Mouse (Mus musculus): Measurements from ENCODE around the gene Nup107.

Gene Nup107

DNA sequence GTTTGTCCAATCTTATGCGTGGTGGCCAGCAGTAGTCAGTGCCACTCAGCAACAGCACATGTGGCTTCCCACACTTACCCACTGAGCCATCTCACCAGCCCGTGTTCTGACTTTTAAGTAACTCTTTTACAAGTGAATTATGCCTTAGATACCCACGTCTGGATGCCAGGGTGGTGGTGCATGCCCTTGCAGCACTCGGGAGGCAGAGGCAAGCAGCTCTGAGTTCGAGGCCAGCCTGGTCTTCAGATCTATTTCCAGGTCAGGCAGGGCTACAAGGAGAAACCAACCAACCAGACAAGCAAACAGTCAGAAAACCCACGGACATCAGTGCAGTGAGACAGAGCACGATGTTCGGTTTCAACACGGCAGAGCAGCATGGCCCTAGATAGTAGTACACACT lies 9.4 kb upstream of the Nup107 start:
- no peak for DNase-seq

DNA sequence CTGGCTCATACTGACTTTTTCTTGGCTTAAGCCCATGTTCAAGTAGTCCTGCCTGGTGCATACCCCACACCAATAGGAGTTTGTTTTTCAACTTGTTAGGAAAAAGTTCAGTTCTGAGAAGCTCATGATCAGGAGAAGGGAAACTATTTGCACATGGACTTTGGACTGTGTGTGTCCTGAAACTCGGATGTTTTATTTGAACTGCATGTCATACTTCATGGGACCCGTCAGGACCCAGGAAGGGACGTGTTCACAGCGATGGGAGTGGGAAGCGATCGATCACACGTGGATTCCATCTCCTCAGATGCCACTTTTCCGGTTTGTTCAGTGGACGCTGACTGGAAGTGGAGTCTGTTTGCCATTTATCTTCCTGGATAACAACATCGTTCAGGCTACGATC lies 7.3 kb upstream of the Nup107 start:
- no peak for DNase-seq

DNA sequence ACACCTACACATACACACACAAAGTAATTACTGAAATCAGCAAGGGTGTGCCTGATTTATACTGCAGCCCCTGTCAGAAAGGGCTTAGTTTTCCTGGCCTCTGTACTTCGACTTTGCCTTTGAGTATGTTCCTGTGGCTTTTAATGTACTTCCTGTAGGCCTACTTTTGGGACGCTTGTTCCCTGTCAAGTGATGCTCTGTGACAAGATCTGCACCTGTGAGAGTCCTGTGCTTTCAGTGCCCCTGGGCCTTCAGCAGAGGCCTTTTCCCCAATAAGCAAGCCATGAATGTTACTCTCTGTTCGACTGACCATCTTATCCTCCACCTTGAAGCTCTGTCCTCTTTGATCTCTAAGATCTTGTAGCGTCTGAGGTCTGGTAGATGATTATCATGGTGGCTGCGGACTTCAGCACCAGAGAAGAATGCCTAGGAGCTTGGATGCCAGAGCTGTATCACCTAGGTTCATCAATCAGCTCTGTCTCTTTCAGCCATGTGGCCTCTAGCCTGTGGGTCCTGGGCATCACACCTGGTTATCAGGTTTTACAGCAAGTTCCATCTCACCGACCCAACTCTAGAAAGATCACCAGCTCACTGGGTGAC lies 6.0 kb upstream of the Nup107 start:
- no peak for DNase-seq

DNA sequence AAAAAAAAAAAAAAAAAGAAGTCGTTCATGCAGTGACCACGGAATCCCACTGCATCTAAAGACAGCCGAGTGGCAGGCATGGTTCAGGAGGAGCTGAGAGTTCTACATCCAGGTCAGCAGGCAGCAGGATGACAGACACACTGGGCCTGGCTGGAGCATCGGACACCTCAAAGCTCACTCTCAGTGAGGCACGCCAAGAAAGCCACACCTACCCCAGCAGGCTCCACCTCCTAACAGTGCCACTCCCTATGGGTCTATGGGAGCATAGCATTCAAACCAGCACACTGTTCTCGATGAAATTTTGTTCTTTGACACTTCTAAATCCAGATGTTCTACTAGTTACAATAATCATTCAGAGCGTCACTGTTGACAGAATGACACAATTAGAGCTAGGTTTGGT lies 5.2 kb upstream of the Nup107 start:
- DNase-seq: no peak

DNA sequence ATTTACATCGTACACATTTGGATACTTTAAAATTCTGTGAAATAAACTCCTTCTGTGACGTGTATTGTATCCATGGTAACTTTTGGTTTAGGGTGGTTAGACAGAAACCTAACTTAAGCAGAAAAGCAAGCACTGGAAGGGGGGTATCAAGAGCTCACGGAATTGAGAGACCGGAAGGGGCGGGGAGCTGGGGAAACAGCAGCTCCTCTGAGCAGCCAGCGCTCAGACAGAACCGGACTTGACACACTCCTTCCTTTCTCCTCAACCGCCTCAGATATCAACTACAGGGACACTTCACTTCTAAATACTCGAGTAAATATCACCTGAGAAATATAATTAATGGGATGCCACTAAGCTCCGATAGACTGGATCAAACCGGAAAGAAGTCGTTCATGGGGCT lies 4.6 kb upstream of the Nup107 start:
- DNase-seq: no peak

DNA sequence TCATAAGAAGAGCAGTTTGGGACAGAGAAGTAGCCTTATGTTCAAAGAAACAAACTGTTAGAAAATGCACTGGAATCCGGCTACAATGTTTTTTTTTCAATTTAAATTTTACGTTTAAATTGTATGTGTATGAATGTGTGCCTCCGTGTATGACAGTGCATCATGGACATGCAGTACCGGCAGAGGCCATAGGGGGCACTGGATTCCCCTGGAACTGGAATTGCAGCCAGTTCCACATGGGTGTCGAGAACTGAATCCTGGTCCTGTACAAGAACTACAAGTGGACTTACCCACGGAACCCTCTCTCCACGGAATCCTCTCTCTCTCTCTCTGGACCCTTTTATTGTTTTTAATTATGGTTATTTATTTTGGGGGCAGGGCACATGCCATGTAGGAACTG lies 3.7 kb upstream of the Nup107 start:
- DNase-seq: peak; percentile 33

DNA sequence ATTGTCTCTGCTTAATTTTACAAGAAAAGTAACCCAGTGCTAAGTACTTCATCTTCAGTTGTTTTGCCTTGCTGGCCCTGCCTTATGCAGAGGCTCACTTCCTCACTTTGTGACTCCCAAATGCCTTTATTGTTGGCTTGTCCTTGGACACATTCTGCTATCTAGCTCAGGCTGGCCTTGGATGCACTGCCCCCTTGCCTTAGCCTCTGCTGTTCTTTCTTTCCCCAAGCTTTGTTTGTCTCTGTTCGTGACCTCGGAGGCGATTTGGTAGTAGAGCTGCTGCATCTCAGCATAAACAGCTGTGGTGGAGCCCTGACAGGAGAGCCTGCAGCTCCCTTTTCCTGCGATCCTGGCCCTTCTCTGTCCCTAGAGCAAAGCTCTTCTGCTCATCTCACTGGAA lies 2.7 kb upstream of the Nup107 start:
- no peak for DNase-seq

DNA sequence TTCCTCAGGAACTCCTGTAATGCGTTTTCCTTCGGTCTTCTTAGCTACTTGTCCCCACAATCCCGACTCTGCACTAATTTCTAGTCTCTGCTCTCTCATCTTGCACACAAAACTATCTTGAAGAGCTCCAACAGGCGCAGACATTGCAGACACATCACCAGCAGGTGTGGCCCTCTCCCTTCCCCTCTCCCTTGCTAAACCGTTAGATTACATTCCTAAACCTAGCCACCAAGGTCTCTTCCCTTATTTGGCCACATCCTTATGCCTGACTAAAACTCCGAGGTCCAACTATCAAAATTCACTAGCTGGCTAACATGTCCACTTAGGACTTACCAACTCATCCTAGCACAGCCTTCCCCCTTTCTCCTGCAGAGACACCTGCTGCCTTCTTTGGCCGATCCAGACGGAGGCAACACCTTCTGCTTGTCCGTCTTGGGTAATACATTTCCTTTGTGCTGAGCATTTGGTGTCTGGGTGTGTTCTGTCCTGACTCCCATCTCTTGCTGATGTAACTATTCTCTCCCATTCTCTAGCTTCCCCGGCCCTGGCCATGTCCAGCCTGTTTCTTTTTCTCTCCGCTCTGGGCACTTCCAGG lies 1.0 kb upstream of the Nup107 start:
- DNase-seq: no peak

DNA sequence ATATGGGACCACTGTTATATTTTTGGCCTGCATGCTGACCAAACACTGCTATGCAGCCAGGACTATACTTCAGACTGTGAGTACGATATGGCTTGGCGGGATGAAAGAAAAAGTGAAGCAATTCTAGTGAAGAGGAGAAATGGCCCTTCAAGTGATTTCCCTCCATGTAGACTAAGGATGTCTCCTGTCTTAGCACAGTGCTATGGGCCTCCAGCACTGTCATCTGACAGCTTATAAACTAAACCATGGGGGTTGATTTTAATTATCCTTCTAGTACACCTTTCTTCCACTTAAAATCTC lies 1.4 kb downstream of the Nup107 start:
- no peak for DNase-seq

DNA sequence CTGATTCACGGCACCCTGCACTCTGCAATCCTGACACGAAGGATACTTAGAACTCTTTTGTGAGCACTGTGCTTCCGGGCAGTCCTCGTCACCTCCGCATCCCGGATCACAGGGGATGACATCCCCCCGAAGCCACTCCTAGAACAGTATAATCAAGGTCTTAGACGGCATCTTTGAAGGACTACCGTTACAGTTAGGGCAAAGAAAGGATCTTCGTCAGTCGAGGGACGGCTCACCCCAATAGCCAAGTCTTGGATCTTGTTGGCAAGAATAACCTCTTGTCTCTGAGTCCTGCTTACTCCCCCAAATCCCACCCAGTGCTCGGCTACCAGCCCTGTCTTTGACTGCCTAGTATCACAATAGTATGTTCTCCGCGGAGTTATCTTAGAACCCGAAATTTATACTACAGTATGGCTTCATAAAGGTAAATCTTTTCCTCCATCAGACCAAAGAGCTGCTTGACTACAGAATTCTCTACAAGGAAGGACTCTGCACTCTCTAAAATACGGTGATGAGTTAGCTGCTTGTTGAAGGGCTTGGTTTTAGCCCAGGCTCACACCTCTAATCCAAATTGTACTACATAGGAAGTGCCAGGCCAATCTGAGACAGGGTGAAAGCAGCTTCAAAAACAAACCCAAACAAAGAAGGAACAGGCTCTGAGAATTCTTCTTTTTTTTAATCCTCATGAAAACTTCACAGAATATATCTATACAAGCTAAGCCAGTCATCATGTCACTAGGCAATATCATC lies 1.9 kb downstream of the Nup107 start:
- DNase-seq: no peak

DNA sequence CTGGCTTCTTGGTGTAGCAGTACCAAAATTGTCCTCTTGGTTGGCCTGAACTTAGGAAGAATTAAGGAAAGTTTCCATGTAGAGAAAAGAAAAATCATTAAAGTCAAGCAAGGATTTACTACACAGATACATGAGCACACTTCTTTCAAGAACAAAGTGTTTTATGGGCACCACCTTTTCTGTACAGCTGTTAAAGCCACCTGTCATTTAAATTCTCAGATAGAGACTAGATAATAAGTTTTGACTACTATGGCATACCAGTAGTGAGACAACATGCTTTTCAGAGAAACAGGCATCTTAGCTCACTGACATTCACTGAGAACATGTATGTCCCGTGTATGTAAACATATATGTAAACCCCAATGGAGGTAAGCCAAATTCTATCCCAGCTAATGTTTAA lies 2.5 kb downstream of the Nup107 start:
- DNase-seq: no peak

DNA sequence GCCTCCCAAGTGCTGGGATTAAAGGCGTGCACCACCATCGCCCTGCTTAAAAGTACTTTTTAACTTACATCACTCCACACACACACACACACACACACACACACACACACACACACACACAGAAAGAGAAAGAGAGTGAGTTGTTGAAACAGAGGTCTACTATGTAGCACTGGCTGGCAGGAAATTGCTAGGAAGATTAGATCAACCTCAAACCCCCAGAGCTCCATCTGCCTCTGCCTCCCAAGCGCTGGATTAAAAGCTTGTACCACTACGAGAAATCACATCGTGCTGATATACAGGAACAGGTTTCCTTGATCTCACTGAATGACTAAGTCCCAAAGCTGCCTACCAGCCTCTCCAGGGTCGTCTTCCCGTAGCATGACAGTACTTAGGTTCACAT lies 7.9 kb downstream of the Nup107 start:
- DNase-seq: no peak

DNA sequence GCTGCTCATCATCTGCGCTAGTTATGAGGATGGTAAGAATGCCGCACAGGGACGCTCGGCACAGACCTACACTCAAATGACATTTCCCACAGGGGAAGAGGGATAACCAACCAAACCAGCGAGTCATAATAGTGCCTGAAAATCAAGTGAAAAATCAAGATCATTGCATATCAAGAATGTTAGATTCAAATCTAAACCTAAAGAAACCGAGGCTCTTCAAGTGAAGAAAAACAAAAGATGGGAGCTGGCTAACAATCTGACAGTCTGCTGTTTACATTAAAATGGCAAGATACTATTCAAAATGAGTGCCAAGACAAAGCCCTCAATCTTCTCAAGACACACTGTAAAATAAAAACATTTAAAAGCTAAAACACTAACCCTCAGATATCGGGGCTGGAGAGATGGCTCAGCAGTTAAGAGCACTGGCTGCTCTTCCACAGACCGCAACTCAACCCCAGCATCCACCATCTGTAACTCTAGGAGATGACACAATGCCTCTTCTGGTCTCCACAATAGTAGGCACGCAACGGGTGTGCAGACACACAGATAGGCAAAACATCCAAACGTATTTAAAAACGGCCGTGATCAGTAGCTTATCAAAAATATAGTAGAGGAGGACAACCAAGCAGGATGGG lies 8.6 kb downstream of the Nup107 start:
- no peak for DNase-seq

DNA sequence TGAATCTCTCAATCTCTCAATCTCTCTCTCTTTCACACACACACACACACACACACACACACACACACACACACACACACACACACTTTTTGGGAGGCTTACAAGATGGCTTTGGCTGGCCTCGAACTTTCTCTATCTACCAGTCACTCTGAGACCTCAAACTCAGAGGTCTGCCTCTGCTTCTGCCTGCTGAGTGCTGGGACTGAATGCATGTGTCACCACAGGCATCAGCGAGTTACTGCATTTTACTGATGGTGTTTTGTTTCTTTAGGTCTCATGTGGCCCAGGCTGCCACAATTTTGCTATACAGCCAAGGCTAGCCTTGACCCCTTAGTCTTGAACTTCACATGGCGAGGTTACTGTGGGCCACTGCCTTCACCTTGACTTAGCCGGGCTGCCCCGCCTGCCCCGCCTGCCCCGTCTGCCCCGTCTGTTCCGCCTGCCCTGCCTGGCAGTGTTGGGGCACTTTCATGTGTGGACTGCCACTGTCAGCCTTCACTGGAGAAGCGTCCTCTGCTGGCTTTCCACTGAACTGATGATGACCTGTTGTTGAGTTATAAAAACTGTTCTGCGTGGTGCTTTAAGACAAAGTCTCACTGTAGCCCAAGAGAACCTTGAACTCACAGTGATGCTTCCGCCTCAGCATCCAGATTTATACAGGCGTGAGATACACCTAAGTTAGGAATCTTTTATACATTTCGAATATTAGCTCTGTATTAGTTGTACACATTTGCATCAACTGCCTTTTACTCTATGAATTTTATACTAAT lies 9.8 kb downstream of the Nup107 start:
- no peak for DNase-seq

DNA sequence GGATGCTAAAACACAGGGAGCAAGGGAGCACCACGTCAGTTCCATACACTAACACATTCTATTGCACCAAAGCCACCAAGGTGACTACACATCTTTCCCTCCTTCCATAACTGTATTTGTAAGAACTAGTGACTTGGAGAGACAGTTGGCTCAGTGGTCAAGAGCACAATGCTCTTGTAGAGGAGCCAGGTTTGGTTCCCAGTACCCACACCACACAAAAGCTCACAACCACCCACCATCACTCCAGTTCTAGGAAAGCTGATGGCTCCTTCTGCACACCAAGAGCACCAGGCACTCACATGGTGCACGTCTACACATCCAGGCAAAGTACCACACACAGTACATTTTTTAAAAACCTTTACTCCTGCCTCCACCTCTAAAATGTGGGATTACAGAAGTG lies 10.4 kb downstream of the Nup107 start:
- no peak for DNase-seq

DNA sequence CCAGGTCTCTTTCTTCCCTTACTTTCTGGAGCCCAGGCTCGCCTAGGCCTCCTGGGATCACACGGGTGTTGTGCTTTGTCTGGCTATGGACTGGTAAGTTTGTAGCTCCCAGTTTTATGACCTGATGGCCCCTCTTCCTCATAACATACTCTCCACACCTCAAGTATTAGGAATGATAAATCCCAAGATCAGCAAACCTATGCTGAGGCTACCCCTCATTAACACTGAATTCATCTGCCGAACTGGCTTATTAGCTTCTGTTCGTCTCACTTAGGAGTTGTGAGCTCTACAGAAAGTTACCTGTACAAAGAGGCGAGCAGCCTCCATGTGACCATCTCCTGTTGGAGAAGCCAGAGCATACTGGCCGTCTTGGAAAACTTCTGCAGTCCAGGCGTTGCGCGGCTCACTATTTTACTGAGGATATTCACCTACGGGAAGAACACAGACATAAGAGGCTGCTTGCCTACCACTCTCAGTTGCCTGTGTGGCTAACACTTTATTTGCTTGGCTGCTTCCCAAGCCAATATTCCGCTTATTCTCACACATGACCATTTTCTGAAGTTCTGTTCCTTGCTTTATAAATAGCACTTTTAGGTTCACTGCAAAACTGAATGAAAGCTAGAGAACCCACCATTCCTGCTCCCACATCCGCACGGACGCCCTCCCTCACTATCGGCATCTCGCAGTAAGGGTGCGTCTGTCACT lies 11.3 kb downstream of the Nup107 start:
- no peak for DNase-seq

DNA sequence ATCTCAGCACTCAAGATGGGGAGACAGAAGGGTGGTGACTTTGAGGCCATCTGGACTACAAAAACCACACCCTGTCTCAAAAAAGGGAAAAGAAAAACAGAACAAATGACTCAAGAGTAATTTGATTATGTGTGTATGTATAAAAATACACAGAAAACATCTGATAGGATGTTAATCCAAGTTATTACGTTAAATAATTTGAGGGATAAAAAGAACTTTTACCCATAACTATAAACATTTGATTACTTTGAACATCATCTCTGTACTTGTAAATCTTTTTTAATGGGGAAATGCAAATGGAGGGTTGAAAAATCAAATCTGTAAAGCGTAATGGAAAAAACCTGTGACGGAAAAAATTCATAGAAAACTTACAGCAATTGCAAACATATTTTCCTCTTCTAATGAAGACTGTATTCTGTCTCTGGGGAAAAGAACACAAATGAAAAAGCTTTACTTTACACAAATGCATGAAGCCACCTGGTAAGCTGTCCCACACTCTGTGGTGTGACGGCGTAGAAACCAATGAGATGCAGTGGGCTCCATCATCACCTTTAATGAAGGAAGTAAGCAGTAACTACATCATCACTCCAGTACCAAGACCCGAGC lies 12.1 kb downstream of the Nup107 start:
- DNase-seq: no peak

DNA sequence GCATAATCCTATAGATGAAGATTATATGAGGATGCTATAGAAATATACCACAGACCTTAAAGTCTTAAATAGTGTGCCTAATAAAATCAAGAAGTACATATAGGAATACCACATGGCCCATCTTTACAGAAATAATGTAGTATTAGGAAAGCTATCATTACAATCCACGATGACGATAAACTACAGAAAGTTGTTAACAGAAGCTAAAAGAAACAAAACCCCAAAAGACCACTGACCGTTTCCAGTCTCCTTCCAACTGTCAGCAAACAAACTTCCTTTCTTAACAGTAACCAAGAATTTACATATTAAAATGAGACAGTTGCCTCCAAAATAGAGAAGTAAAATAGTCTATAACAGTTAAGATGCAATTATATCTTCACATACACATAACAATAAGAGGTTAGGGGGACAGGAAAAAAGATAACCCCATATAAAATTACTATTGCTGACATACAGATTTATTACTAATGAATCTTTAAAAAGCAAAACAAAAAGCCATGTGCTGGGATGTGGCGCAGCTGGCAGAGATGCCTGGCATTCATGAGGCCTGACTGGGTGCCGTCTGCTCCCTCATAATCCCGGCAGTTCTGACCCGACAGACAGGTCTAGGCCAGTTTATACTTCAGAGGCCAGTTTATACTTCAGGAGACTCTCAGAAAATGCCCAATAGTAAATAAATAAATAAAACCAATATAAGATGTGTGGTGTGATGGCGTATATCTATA lies 12.8 kb downstream of the Nup107 start:
- DNase-seq: no peak

DNA sequence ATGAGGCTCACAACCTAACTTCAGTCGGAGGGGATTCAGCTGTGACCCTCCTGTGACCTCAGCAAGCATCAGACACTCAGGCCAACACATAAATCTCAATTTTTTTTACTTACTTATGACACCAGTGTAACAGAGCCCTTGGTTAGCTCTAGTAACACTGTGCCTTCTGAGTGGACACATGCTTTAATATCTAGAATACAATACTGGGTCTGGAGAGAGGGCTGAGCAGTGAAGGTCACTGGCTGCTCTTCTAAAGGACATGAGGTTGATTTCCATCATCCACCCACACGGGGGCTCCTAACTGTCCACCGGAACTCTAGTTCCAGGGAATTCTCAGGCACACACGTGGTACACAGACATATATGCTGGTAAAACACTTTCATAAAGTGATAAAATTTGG lies 13.6 kb downstream of the Nup107 start:
- no peak for DNase-seq

DNA sequence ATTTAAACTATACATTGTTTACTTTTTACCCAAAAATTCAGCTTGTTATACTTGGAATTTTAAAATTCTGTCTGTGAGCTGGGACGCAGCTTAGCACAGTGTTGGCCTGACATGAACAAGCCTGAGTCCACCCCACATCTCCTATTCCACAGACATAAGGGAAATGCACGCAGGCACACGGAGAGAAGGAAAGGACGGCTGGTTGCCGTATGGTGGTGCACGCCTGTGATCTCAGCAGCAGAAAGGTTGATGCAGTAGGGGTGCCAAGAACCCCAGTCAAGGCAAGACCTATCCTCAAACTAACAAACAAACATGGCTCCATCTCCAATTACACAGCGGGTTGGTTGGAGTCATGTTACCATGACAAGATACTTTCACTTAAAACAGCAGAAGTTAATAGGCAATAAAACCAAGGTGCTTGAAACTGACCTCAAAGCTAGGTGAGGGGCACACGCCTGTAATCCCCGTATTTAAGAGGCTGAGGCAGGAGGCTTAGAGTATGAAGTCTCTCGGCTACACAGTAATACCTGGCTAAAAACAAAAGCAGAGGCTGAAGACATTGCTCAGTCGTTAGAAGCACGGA lies 14.1 kb downstream of the Nup107 start:
- DNase-seq: no peak
